Mouse (Mus musculus): Measurements from ENCODE around the gene Slc24a2. TPM values are rescaled to one million over a fixed set of nuclear protein-coding genes. Genes with fewer than 3 reads are reported as not detected.

Gene Slc24a2
- polyA plus RNA-seq, 1 experiment: not detected

GRCm38 (mm10) chr4:87036507-87036906 lies 193.8 kb downstream of the Slc24a2 start:
- TF ChIP-seq GATA1 (IDR thresholded peaks at IDR 0.05; ENCODE audit: low read length): no peak
- no peak for TF ChIP-seq TAL1 (IDR thresholded peaks at IDR 0.05; ENCODE audit: low read length)

GRCm38 (mm10) chr4:87035701-87036100 lies 194.6 kb downstream of the Slc24a2 start:
- TF ChIP-seq TAL1 (IDR thresholded peaks at IDR 0.05; ENCODE audit: low read length) (no peak), GATA1 (IDR thresholded peaks at IDR 0.05; ENCODE audit: low read length) (no peak)
- Histone ChIP-seq H3K27me3 (ENCODE audit: control insufficient read depth) (no peaks in the 10 kb centered on the region), H3K9me3 (ENCODE audit: control insufficient read depth, low read length) (no peaks in the 10 kb centered on the region), H3K36me3 (ENCODE audit: control insufficient read depth) (no peaks in the 10 kb centered on the region), H3K4me3 (replicated peaks) (no peak overlapping the region), H3K4me1 (ENCODE audit: control insufficient read depth) (no peaks in the 10 kb centered on the region)

More at GRCm38 (mm10) chr4:87036507-87036906, 193.8 kb downstream of the Slc24a2 start:
- Histone ChIP-seq H3K4me3 (replicated peaks) (no peak overlapping the region), H3K36me3 (ENCODE audit: control insufficient read depth) (no peaks in the 10 kb centered on the region), H3K9me3 (ENCODE audit: control insufficient read depth, low read length) (no peaks in the 10 kb centered on the region), H3K27me3 (ENCODE audit: control insufficient read depth) (no peaks in the 10 kb centered on the region), H3K4me1 (ENCODE audit: control insufficient read depth) (no peaks in the 10 kb centered on the region)

- Histone ChIP-seq H3K9me3 (ENCODE audit: control insufficient read depth, low read length) (no peaks in the 10 kb centered on the region), H3K36me3 (ENCODE audit: control insufficient read depth) (no peaks in the 10 kb centered on the region), H3K4me3 (replicated peaks) (no peak overlapping the region), H3K4me1 (ENCODE audit: control insufficient read depth) (no peaks in the 10 kb centered on the region), H3K27me3 (ENCODE audit: control insufficient read depth) (no peaks in the 10 kb centered on the region)
- TF ChIP-seq TAL1 (IDR thresholded peaks at IDR 0.05; ENCODE audit: low read length) (no peak), GATA1 (IDR thresholded peaks at IDR 0.05; ENCODE audit: low read length) (no peak)
These were observed 197.6 kb downstream of the Slc24a2 start for GRCm38 (mm10) chr4:87032632-87033031.

- no peaks in the 10 kb centered on the region for H3K36me3 ChIP-seq (ENCODE audit: control insufficient read depth)
- H3K4me1 ChIP-seq (ENCODE audit: control insufficient read depth): no peaks in the 10 kb centered on the region
- TF ChIP-seq TAL1 (IDR thresholded peaks at IDR 0.05; ENCODE audit: low read length) (no peak), GATA1 (IDR thresholded peaks at IDR 0.05; ENCODE audit: low read length) (no peak)
- H3K4me3 ChIP-seq (replicated peaks): no peak overlapping the region
- no peaks in the 10 kb centered on the region for H3K27me3 ChIP-seq (ENCODE audit: control insufficient read depth)
- H3K9me3 ChIP-seq (ENCODE audit: control insufficient read depth, low read length): peaks cover 3% of the 10 kb centered on the region; the same call in 1 of the 2 replicates
These were observed 199.2 kb downstream of the Slc24a2 start for GRCm38 (mm10) chr4:87031076-87031475.

GRCm38 (mm10) chr4:87026311-87027151 lies 203.7 kb downstream of the Slc24a2 start:
- TF ChIP-seq TAL1 (IDR thresholded peaks at IDR 0.05; ENCODE audit: low read length): no peak
- TF ChIP-seq GATA1 (IDR thresholded peaks at IDR 0.05; ENCODE audit: low read length): no peak
- Histone ChIP-seq H3K9me3 (ENCODE audit: control insufficient read depth, low read length) (peaks cover 5% of the 10 kb centered on the region; the same call in 1 of the 2 replicates), H3K27me3 (ENCODE audit: control insufficient read depth) (no peaks in the 10 kb centered on the region), H3K4me1 (ENCODE audit: control insufficient read depth) (no peaks in the 10 kb centered on the region), H3K4me3 (replicated peaks) (no peak overlapping the region), H3K36me3 (ENCODE audit: control insufficient read depth) (no peaks in the 10 kb centered on the region)

GRCm38 (mm10) chr4:87024556-87024955 lies 205.7 kb downstream of the Slc24a2 start:
- Histone ChIP-seq H3K9me3 (ENCODE audit: control insufficient read depth, low read length) (peaks cover 5% of the 10 kb centered on the region; the same call in 1 of the 2 replicates), H3K36me3 (ENCODE audit: control insufficient read depth) (no peaks in the 10 kb centered on the region), H3K4me3 (replicated peaks) (no peak overlapping the region), H3K27me3 (ENCODE audit: control insufficient read depth) (no peaks in the 10 kb centered on the region), H3K4me1 (ENCODE audit: control insufficient read depth) (no peaks in the 10 kb centered on the region)
- TF ChIP-seq GATA1 (IDR thresholded peaks at IDR 0.05; ENCODE audit: low read length) (no peak), TAL1 (IDR thresholded peaks at IDR 0.05; ENCODE audit: low read length) (no peak)

GRCm38 (mm10) chr4:87021542-87021941 lies 208.7 kb downstream of the Slc24a2 start:
- Histone ChIP-seq H3K9me3 (ENCODE audit: control insufficient read depth, low read length) (peaks cover 2% of the 10 kb centered on the region; the same call in 1 of the 2 replicates), H3K36me3 (ENCODE audit: control insufficient read depth) (no peaks in the 10 kb centered on the region), H3K27me3 (ENCODE audit: control insufficient read depth) (no peaks in the 10 kb centered on the region), H3K4me3 (replicated peaks) (no peak overlapping the region), H3K4me1 (ENCODE audit: control insufficient read depth) (no peaks in the 10 kb centered on the region)
- TF ChIP-seq TAL1 (IDR thresholded peaks at IDR 0.05; ENCODE audit: low read length): no peak
- no peak for TF ChIP-seq GATA1 (IDR thresholded peaks at IDR 0.05; ENCODE audit: low read length)

GRCm38 (mm10) chr4:87019486-87020105 lies 210.7 kb downstream of the Slc24a2 start:
- no peaks in the 10 kb centered on the region for H3K4me1 ChIP-seq (ENCODE audit: control insufficient read depth)
- H3K36me3 ChIP-seq (ENCODE audit: control insufficient read depth): no peaks in the 10 kb centered on the region
- no peak for TF ChIP-seq TAL1 (IDR thresholded peaks at IDR 0.05; ENCODE audit: low read length)
- no peak for TF ChIP-seq GATA1 (IDR thresholded peaks at IDR 0.05; ENCODE audit: low read length)
- no peaks in the 10 kb centered on the region for H3K27me3 ChIP-seq (ENCODE audit: control insufficient read depth)
- H3K9me3 ChIP-seq (ENCODE audit: control insufficient read depth, low read length): no peaks in the 10 kb centered on the region
- no peak overlapping the region for H3K4me3 ChIP-seq (replicated peaks)

Data from erythroblast, embryonic 14.5 days (primary cell).